Mouse (Mus musculus) myocyte (in vitro differentiated cells): Measurements from ENCODE around the gene Zbtb25.

Experiments used
- CEBPB ChIP-seq: IDR thresholded peaks from 2 replicates; pipeline ENCODE4 v1.6.1; 2011; ENCODE audit warnings: mild to moderate bottlenecking, moderate library complexity; ENCODE audit not compliant: poor library complexity, insufficient read depth, severe bottlenecking
- POLR2A ChIP-seq: IDR thresholded peaks from one replicate; pipeline ENCODE4 v1.6.1; 2011; ENCODE audit warnings: low read depth, mild to moderate bottlenecking, control low read depth, moderate library complexity; ENCODE audit not compliant: insufficient read length
- TCF12 ChIP-seq: IDR thresholded peaks from one replicate; pipeline ENCODE4 v1.6.1; 2011; ENCODE audit warnings: mild to moderate bottlenecking, control low read depth; ENCODE audit not compliant: poor library complexity, insufficient read depth, severe bottlenecking

DNA sequence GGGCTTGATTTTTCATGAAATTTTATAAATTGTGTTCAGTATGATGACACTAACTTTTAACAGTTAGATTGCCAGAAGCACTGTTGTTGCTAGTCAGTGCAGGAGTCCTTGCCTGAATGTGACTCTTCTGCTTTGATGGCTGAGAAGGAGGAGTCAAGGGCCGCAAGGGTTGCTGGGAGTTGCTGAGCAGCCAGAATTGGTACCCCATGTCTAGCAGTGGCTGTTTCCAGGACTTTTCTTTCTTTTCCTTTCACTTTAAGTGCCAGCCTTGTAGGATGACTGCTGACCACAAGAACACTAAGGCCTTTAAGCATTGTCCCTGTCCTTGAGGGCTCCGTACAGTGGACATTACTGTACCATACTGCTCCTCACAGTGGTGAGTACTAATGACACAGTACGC, 8.3 kb upstream of the Zbtb25 start:
- no peak for TF ChIP-seq POLR2A
- TF ChIP-seq TCF12, result no peak
- TF ChIP-seq CEBPB, result no peak
